Mouse (Mus musculus) limb, embryonic 10.5 days (tissue): ENCODE measurements around the gene Slc5a8. TPM values are rescaled to one million over a fixed set of nuclear protein-coding genes. Genes with fewer than 3 reads are reported as not detected.

Experiments used
- DNase-seq: peaks from one replicate; pipeline ENCODE4 v3.0.0-alpha.2; 2017; ENCODE audit warnings: low spot score
- H3K27ac ChIP-seq: fragments of 300-500 bp; sonication (generic); 2 replicates; pipeline ENCODE4 v1.5.1; 2016; ENCODE audit warnings: mild to moderate bottlenecking
- H3K27me3 ChIP-seq: fragments of 300-500 bp; sonication (generic); 2 replicates; pipeline ENCODE4 v1.6.1; 2016; ENCODE audit warnings: low read depth, mild to moderate bottlenecking; ENCODE audit not compliant: poor library complexity, severe bottlenecking
- H3K36me3 ChIP-seq: fragments of 300-500 bp; sonication (generic); 2 replicates; pipeline ENCODE4 v1.6.1; 2016; ENCODE audit warnings: mild to moderate bottlenecking, moderate library complexity
- H3K4me1 ChIP-seq: fragments of 300-500 bp; sonication (generic); 2 replicates; pipeline ENCODE4 v1.6.1; 2016
- H3K4me3 ChIP-seq: fragments of 300-500 bp; sonication (generic); 2 replicates; pipeline ENCODE4 v1.5.1; 2016; ENCODE audit warnings: mild to moderate bottlenecking, moderate library complexity
- H3K9me3 ChIP-seq: fragments of 300-500 bp; sonication (generic); replicated peaks from 2 replicates; pipeline ENCODE4 v1.6.1; 2016; ENCODE audit warnings: mild to moderate bottlenecking
- WGBS: fragments of 180-500 bp; shearing (Covaris S2); methylation state at CpG from one replicate; pipeline ENCODE4 v1.1.7; 2016; 5-methylcytosine and 5-hydroxymethylcytosine counted together
- polyA plus RNA-seq: library from polyadenylated mRNA; unstranded; fragments of >200 nt; fragmentation: Nextera tagmentation; extraction: Ambion mirVana; gene quantifications from 2 replicates; pipeline ENCODE4 v1.2.1, GENCODE M21; 2016

Slc5a8 gene
- polyA plus RNA-seq, 1 experiment from 2014 or later, result 0.14 TPM

- no peak overlapping the region for H3K4me3 ChIP-seq
- peaks cover under 1% of the 10 kb centered on the region; the same call in 1 of the 2 replicates for H3K4me1 ChIP-seq
- 86% methylated on average over 7 of the region's 7 CpGs for WGBS
- no peaks in the 10 kb centered on the region for H3K9me3 ChIP-seq
- peaks cover 17% of the 10 kb centered on the region for H3K27me3 ChIP-seq
- H3K36me3 ChIP-seq, result no peaks in the 10 kb centered on the region
- no peak for DNase-seq
- H3K27ac ChIP-seq, result no peak overlapping the region
Measured at GRCm38 (mm10) chr10:88891410-88891809, 5.6 kb downstream of the Slc5a8 start.

GRCm38 (mm10) chr10:88892560-88893087 lies 6.8 kb downstream of the Slc5a8 start:
- Histone ChIP-seq H3K27ac (no peak overlapping the region), H3K4me1 (no peaks in the 10 kb centered on the region), H3K9me3 (no peaks in the 10 kb centered on the region), H3K4me3 (no peak overlapping the region), H3K27me3 (peaks cover 5% of the 10 kb centered on the region), H3K36me3 (no peaks in the 10 kb centered on the region)
- DNase-seq, result no peak
- WGBS, result 89% methylated on average over 8 of the region's 8 CpGs

- DNase-seq, result no peak
- H3K27ac ChIP-seq, result no peak overlapping the region
- WGBS, result 88% methylated on average over 6 of the region's 6 CpGs
- no peaks in the 10 kb centered on the region for H3K9me3 ChIP-seq
- no peaks in the 10 kb centered on the region for H3K27me3 ChIP-seq
- H3K4me3 ChIP-seq, result no peak overlapping the region
- no peaks in the 10 kb centered on the region for H3K36me3 ChIP-seq
- no peaks in the 10 kb centered on the region for H3K4me1 ChIP-seq
Measured at GRCm38 (mm10) chr10:88897032-88897431, 11.2 kb downstream of the Slc5a8 start.

- H3K27ac ChIP-seq, result no peak overlapping the region
- H3K4me1 ChIP-seq, result no peaks in the 10 kb centered on the region
- H3K27me3 ChIP-seq, result no peaks in the 10 kb centered on the region
- no peaks in the 10 kb centered on the region for H3K9me3 ChIP-seq
- H3K4me3 ChIP-seq, result no peak overlapping the region
- no peak for DNase-seq
- no peaks in the 10 kb centered on the region for H3K36me3 ChIP-seq
- WGBS, result 89% methylated on average over 12 of the region's 12 CpGs
Measured at GRCm38 (mm10) chr10:88949649-88950296, 64.0 kb downstream of the Slc5a8 start.

GRCm38 (mm10) chr10:88950297-88950653 lies 64.5 kb downstream of the Slc5a8 start:
- Histone ChIP-seq H3K4me1 (no peaks in the 10 kb centered on the region), H3K4me3 (no peak overlapping the region), H3K9me3 (no peaks in the 10 kb centered on the region), H3K27ac (no peak overlapping the region), H3K27me3 (no peaks in the 10 kb centered on the region), H3K36me3 (no peaks in the 10 kb centered on the region)
- DNase-seq, result no peak
- WGBS, result 85% methylated on average over 4 of the region's 4 CpGs

GRCm38 (mm10) chr10:88960791-88961190 lies 75.0 kb downstream of the Slc5a8 start:
- Histone ChIP-seq H3K9me3 (no peaks in the 10 kb centered on the region), H3K27me3 (no peaks in the 10 kb centered on the region), H3K27ac (no peak overlapping the region), H3K4me1 (no peaks in the 10 kb centered on the region), H3K36me3 (no peaks in the 10 kb centered on the region), H3K4me3 (no peak overlapping the region)
- DNase-seq, result no peak
- WGBS, result 91% methylated on average over 5 of the region's 5 CpGs

GRCm38 (mm10) chr10:88968586-88968985 lies 82.8 kb downstream of the Slc5a8 start:
- no peaks in the 10 kb centered on the region for H3K27me3 ChIP-seq
- H3K36me3 ChIP-seq, result no peaks in the 10 kb centered on the region
- 92% methylated on average over 5 of the region's 5 CpGs for WGBS
- H3K27ac ChIP-seq, result no peak overlapping the region
- no peak overlapping the region for H3K4me3 ChIP-seq
- no peaks in the 10 kb centered on the region for H3K9me3 ChIP-seq
- H3K4me1 ChIP-seq, result no peaks in the 10 kb centered on the region
- DNase-seq, result no peak

- Histone ChIP-seq H3K4me3 (no peak overlapping the region), H3K9me3 (no peaks in the 10 kb centered on the region), H3K36me3 (no peaks in the 10 kb centered on the region), H3K27ac (no peak overlapping the region), H3K27me3 (no peaks in the 10 kb centered on the region), H3K4me1 (no peaks in the 10 kb centered on the region)
- no peak for DNase-seq
- WGBS, result 82% methylated on average over 7 of the region's 7 CpGs
Measured at GRCm38 (mm10) chr10:88970951-88971725, 85.3 kb downstream of the Slc5a8 start.

GRCm38 (mm10) chr10:88978932-88979331 lies 93.1 kb downstream of the Slc5a8 start:
- DNase-seq, result no peak
- Histone ChIP-seq H3K27me3 (no peaks in the 10 kb centered on the region), H3K4me1 (no peaks in the 10 kb centered on the region), H3K9me3 (no peaks in the 10 kb centered on the region), H3K4me3 (no peak overlapping the region), H3K36me3 (no peaks in the 10 kb centered on the region), H3K27ac (no peak overlapping the region)
- WGBS, result 80% methylated on average over 6 of the region's 6 CpGs

Other genes starting within 250 kb of the Slc5a8 start
- gene Spic, start 201.0 kb upstream of the Slc5a8 start, polyA plus RNA-seq, result not detected in 2 replicates
- gene Arl1, start 155.1 kb upstream of the Slc5a8 start, polyA plus RNA-seq, result 149 and 174 TPM in 2 replicates
- gene Utp20, start 59.2 kb upstream of the Slc5a8 start, polyA plus RNA-seq, result 25.8 and 27.7 TPM in 2 replicates